Mouse (Mus musculus): ENCODE results near the gene Rcn3. TPM values are rescaled to one million over a fixed set of nuclear protein-coding genes. Genes with fewer than 3 reads are reported as not detected.
"Not testable (repeated sequence)": the region's sequence is repeated elsewhere in the genome, so short reads cannot be mapped to it uniquely, and the experiment has no call there.

The Rcn3 gene
- polyA plus RNA-seq, 2 experiments = 19.2 to 20.6 TPM

GRCm38 (mm10) chr7:45098541-45099240, 6.7 kb upstream of the Rcn3 start:
- no peak for DNase-seq (ENCODE audit: low read depth in 3 of 3, low spot score in 3 of 3)
- H3K27ac ChIP-seq = no peak overlapping the region
- TF ChIP-seq CTCF (IDR thresholded peaks at IDR 0.05; ENCODE audit: low read depth) = peak; percentile 58
- TF ChIP-seq EP300 (IDR thresholded peaks at IDR 0.05; ENCODE audit: low read depth) = no peak
- H3K4me1 ChIP-seq (replicated peaks; ENCODE audit: control insufficient read depth in 2 of 2, insufficient read depth in 2 of 2, low read length in 1 of 2) = no peaks in the 10 kb centered on the region; a peak in 2 of 4 replicates
- no peaks in the 10 kb centered on the region for H3K9me3 ChIP-seq (ENCODE audit: control insufficient read depth, low read length)
- no peak for ATAC-seq (ENCODE audit: insufficient read depth)
- 77% methylated on average over 8 of the region's 8 CpGs for WGBS (ENCODE audit: insufficient replicate concordance)
- no peak overlapping the region for H3K4me2 ChIP-seq (ENCODE audit: low read depth)
- H3K36me3 ChIP-seq (replicated peaks; ENCODE audit: control insufficient read depth, insufficient read depth, low read depth) = no peaks in the 10 kb centered on the region
- H3K4me3 ChIP-seq (ENCODE audit: insufficient read depth in 1 of 2, low read depth in 2 of 2, low read length in 2 of 2) = no peak overlapping the region
- no peak overlapping the region for H3K9ac ChIP-seq (replicated peaks)
- H3K27me3 ChIP-seq (ENCODE audit: control insufficient read depth, insufficient read depth, low read length) = no peaks in the 10 kb centered on the region

- H3K27ac ChIP-seq = no peak overlapping the region
- H3K9ac ChIP-seq (replicated peaks) = no peak overlapping the region
- H3K36me3 ChIP-seq (replicated peaks; ENCODE audit: control insufficient read depth, insufficient read depth, low read depth) = no peaks in the 10 kb centered on the region
- H3K4me2 ChIP-seq (ENCODE audit: low read depth) = no peak overlapping the region
- 14% methylated on average over 6 of the region's 6 CpGs for WGBS (ENCODE audit: insufficient replicate concordance)
- DNase-seq (ENCODE audit: low read depth in 3 of 3, low spot score in 3 of 3) (no peak), ATAC-seq (ENCODE audit: insufficient read depth) (peak; percentile 35)
- no peak overlapping the region for H3K4me3 ChIP-seq (ENCODE audit: insufficient read depth in 1 of 2, low read depth in 2 of 2, low read length in 2 of 2)
- peaks cover 0 to 6% of the 10 kb centered on the region in 2 experiments; a peak in 2 of 4 replicates for H3K4me1 ChIP-seq (replicated peaks; ENCODE audit: control insufficient read depth in 2 of 2, insufficient read depth in 2 of 2, low read length in 1 of 2)
- no peaks in the 10 kb centered on the region for H3K27me3 ChIP-seq (ENCODE audit: control insufficient read depth, insufficient read depth, low read length)
- TF ChIP-seq EP300 (IDR thresholded peaks at IDR 0.05; ENCODE audit: low read depth) = no peak
- no peak for TF ChIP-seq CTCF (IDR thresholded peaks at IDR 0.05; ENCODE audit: low read depth)
- H3K9me3 ChIP-seq (ENCODE audit: control insufficient read depth, low read length) = no peaks in the 10 kb centered on the region
Observed at GRCm38 (mm10) chr7:45097479-45097878, 5.5 kb upstream of the Rcn3 start.

DNA sequence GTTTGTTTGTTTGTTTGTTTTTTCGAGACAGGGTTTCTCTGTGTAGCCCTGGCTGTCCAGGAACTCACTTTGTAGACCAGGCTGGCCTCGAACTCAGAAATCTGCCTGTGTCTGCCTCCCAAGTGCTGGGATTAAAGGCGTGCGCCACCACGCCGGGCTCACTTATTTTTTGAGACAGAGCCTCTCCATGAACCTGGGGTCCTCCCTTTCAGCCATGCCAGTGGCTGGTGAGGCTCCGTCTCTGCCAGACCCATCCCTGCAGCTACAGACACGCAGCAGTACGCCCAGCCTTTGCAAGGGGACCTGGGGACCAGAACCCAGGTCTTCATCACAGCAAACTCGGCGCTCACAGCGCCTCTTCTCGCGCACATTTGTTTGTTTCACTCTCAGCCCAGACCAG, 3.9 kb upstream of the Rcn3 start:
- H3K4me3 ChIP-seq (ENCODE audit: insufficient read depth in 1 of 2, low read depth in 2 of 2, low read length in 2 of 2); H3K9ac ChIP-seq (replicated peaks); H3K27me3 ChIP-seq (ENCODE audit: control insufficient read depth, insufficient read depth, low read length); H3K27ac ChIP-seq; H3K36me3 ChIP-seq (replicated peaks; ENCODE audit: control insufficient read depth, insufficient read depth, low read depth); H3K9me3 ChIP-seq (ENCODE audit: control insufficient read depth, low read length); H3K4me2 ChIP-seq (ENCODE audit: low read depth); DNase-seq (ENCODE audit: low read depth in 3 of 3, low spot score in 3 of 3); ATAC-seq (ENCODE audit: insufficient read depth): not testable (repeated sequence)
- 73% methylated on average over 14 of the region's 14 CpGs for WGBS (ENCODE audit: insufficient replicate concordance)
- peaks cover 8 to 14% of the 10 kb centered on the region in 2 experiments; a peak in 3 of 4 replicates for H3K4me1 ChIP-seq (replicated peaks; ENCODE audit: control insufficient read depth in 2 of 2, insufficient read depth in 2 of 2, low read length in 1 of 2)

- DNase-seq (ENCODE audit: low read depth in 3 of 3, low spot score in 3 of 3) (no peak), ATAC-seq (ENCODE audit: insufficient read depth) (no peak)
- H3K9me3 ChIP-seq (ENCODE audit: control insufficient read depth, low read length) = no peaks in the 10 kb centered on the region
- no peaks in the 10 kb centered on the region for H3K27me3 ChIP-seq (ENCODE audit: control insufficient read depth, insufficient read depth, low read length)
- 60% methylated on average over 6 of the region's 6 CpGs for WGBS (ENCODE audit: insufficient replicate concordance)
- no peaks in the 10 kb centered on the region for H3K36me3 ChIP-seq (replicated peaks; ENCODE audit: control insufficient read depth, insufficient read depth, low read depth)
- no peak overlapping the region for H3K9ac ChIP-seq (replicated peaks)
- no peak overlapping the region for H3K27ac ChIP-seq
- H3K4me1 ChIP-seq (replicated peaks; ENCODE audit: control insufficient read depth in 2 of 2, insufficient read depth in 2 of 2, low read length in 1 of 2) = peaks cover 9 to 20% of the 10 kb centered on the region in 2 experiments; a peak in 3 of 4 replicates
- H3K4me3 ChIP-seq (ENCODE audit: insufficient read depth in 1 of 2, low read depth in 2 of 2, low read length in 2 of 2) = no peak overlapping the region
- TF ChIP-seq CTCF (IDR thresholded peaks at IDR 0.05; ENCODE audit: low read depth) (no peak), EP300 (IDR thresholded peaks at IDR 0.05; ENCODE audit: low read depth) (no peak)
- H3K4me2 ChIP-seq (ENCODE audit: low read depth) = no peak overlapping the region
Observed at GRCm38 (mm10) chr7:45095367-45095766, 3.3 kb upstream of the Rcn3 start.

- H3K4me2 ChIP-seq (ENCODE audit: low read depth) = no peak overlapping the region
- WGBS (ENCODE audit: insufficient replicate concordance) = 46% methylated on average over 7 of the region's 7 CpGs
- DNase-seq (ENCODE audit: low read depth in 3 of 3, low spot score in 3 of 3) = no peak
- H3K4me3 ChIP-seq (ENCODE audit: insufficient read depth in 1 of 2, low read depth in 2 of 2, low read length in 2 of 2) = no peak overlapping the region
- H3K36me3 ChIP-seq (replicated peaks; ENCODE audit: control insufficient read depth, insufficient read depth, low read depth) = no peaks in the 10 kb centered on the region
- TF ChIP-seq EP300 (IDR thresholded peaks at IDR 0.05; ENCODE audit: low read depth) (no peak), CTCF (IDR thresholded peaks at IDR 0.05; ENCODE audit: low read depth) (no peak)
- no peak overlapping the region for H3K27ac ChIP-seq
- no peaks in the 10 kb centered on the region for H3K27me3 ChIP-seq (ENCODE audit: control insufficient read depth, insufficient read depth, low read length)
- H3K9me3 ChIP-seq (ENCODE audit: control insufficient read depth, low read length) = no peaks in the 10 kb centered on the region
- H3K4me1 ChIP-seq (replicated peaks; ENCODE audit: control insufficient read depth in 2 of 2, insufficient read depth in 2 of 2, low read length in 1 of 2) = peaks cover 9 to 21% of the 10 kb centered on the region in 2 experiments; a peak in 3 of 4 replicates
- no peak for ATAC-seq (ENCODE audit: insufficient read depth)
- no peak overlapping the region for H3K9ac ChIP-seq (replicated peaks)
Observed at GRCm38 (mm10) chr7:45094121-45094520, 2.1 kb upstream of the Rcn3 start.
